Mouse (Mus musculus): Measurements from ENCODE around the gene Snx6.

DNA sequence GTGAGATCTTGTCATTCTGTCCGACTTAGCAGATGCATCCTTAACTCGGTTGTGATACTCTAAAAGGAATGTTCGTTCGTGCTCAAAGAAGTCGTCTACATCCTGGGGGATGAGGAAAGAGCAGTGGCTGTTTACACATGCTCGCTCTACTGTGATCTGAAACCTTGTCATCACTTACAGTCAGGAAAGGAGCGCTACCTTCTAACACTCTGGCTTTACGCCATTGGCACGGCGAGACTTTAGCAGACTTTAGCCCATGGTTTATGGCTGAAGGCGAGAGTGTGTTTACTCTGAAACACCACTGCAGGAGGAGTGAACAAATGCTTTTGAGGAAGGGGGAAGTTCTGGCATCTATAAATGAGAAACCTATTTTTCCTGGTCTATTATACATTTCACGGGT, 31.9 kb downstream of the Snx6 start:
- TF ChIP-seq SMC3 (IDR thresholded peaks at IDR 0.05; ENCODE audit: low read depth, low read length) = no peak
- no peak for TF ChIP-seq ZMIZ1 (IDR thresholded peaks at IDR 0.05; ENCODE audit: low read depth, low read length)
- no peak for TF ChIP-seq POLR2A (IDR thresholded peaks at IDR 0.05; ENCODE audit: low read depth, low read length)
- TF ChIP-seq CTCF (conservative IDR thresholded peaks at IDR 0.05 in 1 of 2, IDR thresholded peaks at IDR 0.05 in 1 of 2; ENCODE audit: low read depth in 2 of 2, low read length in 2 of 2) = no peak
- TF ChIP-seq BHLHE40 (IDR thresholded peaks at IDR 0.05; ENCODE audit: low read depth, low read length) = no peak
- no peak for TF ChIP-seq MAZ (IDR thresholded peaks at IDR 0.05; ENCODE audit: low read depth, low read length)
- no peak for TF ChIP-seq ELF1 (IDR thresholded peaks at IDR 0.05; ENCODE audit: low read depth, low read length)
- TF ChIP-seq CHD1 (IDR thresholded peaks at IDR 0.05; ENCODE audit: low read depth, low read length) = no peak
- TF ChIP-seq NELFE (IDR thresholded peaks at IDR 0.05; ENCODE audit: low read depth, low read length) = no peak
